Mouse (Mus musculus) hindbrain, embryonic 13.5 days (tissue): ENCODE results near the gene 2200002D01Rik. TPM values are rescaled to one million over a fixed set of nuclear protein-coding genes. Genes with fewer than 3 reads are reported as not detected.
A peak's percentile ranks its signal among the peaks of the same experiment; 100 is the strongest.

Experiments used
- ATAC-seq: fragments of 200-750 bp; cut with Nextera tagmentation; 2 replicates; pipeline ENCODE4 v1.8.0; 2017; ENCODE audit warnings: moderate TSS enrichment; ENCODE audit not compliant: low FRiP score
- H3K27ac ChIP-seq: fragments of 300-500 bp; sonication (generic); 2 replicates; pipeline ENCODE4 v1.5.1; 2015; ENCODE audit warnings: inconsistent platforms, mild to moderate bottlenecking, moderate library complexity
- H3K27me3 ChIP-seq: fragments of 300-500 bp; sonication (generic); 2 replicates; pipeline ENCODE4 v1.6.1; 2015; ENCODE audit warnings: mild to moderate bottlenecking, inconsistent platforms
- H3K36me3 ChIP-seq: fragments of 300-500 bp; sonication (generic); 2 replicates; pipeline ENCODE4 v1.6.1; 2015; ENCODE audit warnings: mild to moderate bottlenecking, inconsistent platforms
- H3K4me1 ChIP-seq: fragments of 300-500 bp; sonication (generic); replicated peaks from 2 replicates; pipeline ENCODE4 v1.6.1; 2015; ENCODE audit warnings: inconsistent platforms
- H3K4me2 ChIP-seq: fragments of 300-500 bp; sonication (generic); 2 replicates; pipeline ENCODE4 v1.6.1; 2015; ENCODE audit warnings: inconsistent platforms, mild to moderate bottlenecking, moderate library complexity
- H3K4me3 ChIP-seq: fragments of 300-500 bp; sonication (generic); 2 replicates; pipeline ENCODE4 v1.5.1; 2015; ENCODE audit warnings: mild to moderate bottlenecking, inconsistent platforms
- H3K9ac ChIP-seq: fragments of 300-500 bp; sonication (generic); 2 replicates; pipeline ENCODE4 v1.6.1; 2015; ENCODE audit warnings: mild to moderate bottlenecking, inconsistent platforms
- H3K9me3 ChIP-seq: fragments of 300-500 bp; sonication (generic); 2 replicates; pipeline ENCODE4 v1.6.1; 2016; ENCODE audit warnings: inconsistent platforms
- WGBS: fragments of 180-500 bp; shearing (Covaris S2); methylation state at CpG from one replicate; pipeline ENCODE4 v1.1.7; 2015; 5-methylcytosine and 5-hydroxymethylcytosine counted together
- polyA plus RNA-seq: library from polyadenylated mRNA; unstranded; fragments of >200 nt; fragmentation: Nextera tagmentation; extraction: Ambion mirVana; gene quantifications from 2 replicates; pipeline ENCODE4 v1.2.1, GENCODE M21; 2015

2200002D01Rik gene
- polyA plus RNA-seq, 1 experiment from 2014 or later, result 1.7 TPM

- H3K36me3 ChIP-seq, result no peaks in the 10 kb centered on the region
- WGBS, result 85% methylated on average over 8 of the region's 8 CpGs
- no peak for ATAC-seq
- no peaks in the 10 kb centered on the region for H3K27me3 ChIP-seq
- no peak overlapping the region for H3K4me2 ChIP-seq
- H3K27ac ChIP-seq, result no peak overlapping the region
- no peaks in the 10 kb centered on the region for H3K9me3 ChIP-seq
- no peak overlapping the region for H3K4me3 ChIP-seq
- no peak overlapping the region for H3K9ac ChIP-seq
- no peaks in the 10 kb centered on the region for H3K4me1 ChIP-seq
Measured at GRCm38 (mm10) chr7:29271687-29272465, 23.6 kb upstream of the 2200002D01Rik start.

- WGBS, result 91% methylated on average over 4 of the region's 4 CpGs
- no peak for ATAC-seq
- no peaks in the 10 kb centered on the region for H3K36me3 ChIP-seq
- H3K4me3 ChIP-seq, result no peak overlapping the region
- no peaks in the 10 kb centered on the region for H3K9me3 ChIP-seq
- H3K27me3 ChIP-seq, result no peaks in the 10 kb centered on the region
- H3K9ac ChIP-seq, result no peak overlapping the region
- H3K4me2 ChIP-seq, result no peak overlapping the region
- H3K27ac ChIP-seq, result no peak overlapping the region
- no peaks in the 10 kb centered on the region for H3K4me1 ChIP-seq
Measured at GRCm38 (mm10) chr7:29270445-29270844, 22.2 kb upstream of the 2200002D01Rik start.

- Histone ChIP-seq H3K27me3 (no peaks in the 10 kb centered on the region), H3K27ac (no peak overlapping the region), H3K9me3 (no peaks in the 10 kb centered on the region), H3K36me3 (no peaks in the 10 kb centered on the region), H3K4me1 (no peaks in the 10 kb centered on the region), H3K4me2 (no peak overlapping the region), H3K4me3 (no peak overlapping the region), H3K9ac (no peak overlapping the region)
- WGBS, result 60% methylated on average over 4 of the region's 4 CpGs
- no peak for ATAC-seq
Measured at GRCm38 (mm10) chr7:29266931-29267330, 18.7 kb upstream of the 2200002D01Rik start.

- Histone ChIP-seq H3K27ac (no peak overlapping the region), H3K27me3 (no peaks in the 10 kb centered on the region), H3K4me3 (no peak overlapping the region), H3K4me2 (no peak overlapping the region), H3K4me1 (no peaks in the 10 kb centered on the region), H3K9me3 (no peaks in the 10 kb centered on the region), H3K36me3 (no peaks in the 10 kb centered on the region), H3K9ac (no peak overlapping the region)
- 80% methylated on average over 7 of the region's 7 CpGs for WGBS
- no peak for ATAC-seq
Measured at GRCm38 (mm10) chr7:29265636-29266035, 17.4 kb upstream of the 2200002D01Rik start.

- no peaks in the 10 kb centered on the region for H3K9me3 ChIP-seq
- no peak for ATAC-seq
- H3K27me3 ChIP-seq, result no peaks in the 10 kb centered on the region
- H3K36me3 ChIP-seq, result no peaks in the 10 kb centered on the region
- 88% methylated on average over 3 of the region's 3 CpGs for WGBS
- H3K9ac ChIP-seq, result no peak overlapping the region
- no peak overlapping the region for H3K4me2 ChIP-seq
- H3K4me1 ChIP-seq, result peaks cover 8% of the 10 kb centered on the region
- no peak overlapping the region for H3K4me3 ChIP-seq
- no peak overlapping the region for H3K27ac ChIP-seq
Measured at GRCm38 (mm10) chr7:29263831-29264230, 15.6 kb upstream of the 2200002D01Rik start.

GRCm38 (mm10) chr7:29262151-29262550, 13.9 kb upstream of the 2200002D01Rik start:
- H3K4me1 ChIP-seq, result peaks cover 8% of the 10 kb centered on the region
- no peak for ATAC-seq
- no peak overlapping the region for H3K27ac ChIP-seq

GRCm38 (mm10) chr7:29259781-29260730, 11.8 kb upstream of the 2200002D01Rik start:
- H3K9me3 ChIP-seq, result no peaks in the 10 kb centered on the region
- H3K4me1 ChIP-seq, result peaks cover 8% of the 10 kb centered on the region
- ATAC-seq, result peak; percentile 28; the same call in 1 of the 2 replicates
- 0 out of 2 replicates have a peak, but pooled peaks cover 3% of the 10 kb centered on the region for H3K36me3 ChIP-seq
- 55% methylated on average over 10 of the region's 10 CpGs for WGBS
- no peak overlapping the region for H3K4me2 ChIP-seq
- H3K27me3 ChIP-seq, result no peaks in the 10 kb centered on the region
- H3K4me3 ChIP-seq, result no peak overlapping the region
- no peak overlapping the region for H3K9ac ChIP-seq
- H3K27ac ChIP-seq, result 0 out of 2 replicates have a peak overlapping the region, but pooled peaks have one; percentile 15

More at GRCm38 (mm10) chr7:29262151-29262550, 13.9 kb upstream of the 2200002D01Rik start:
- Histone ChIP-seq H3K9me3 (no peaks in the 10 kb centered on the region), H3K4me3 (no peak overlapping the region), H3K4me2 (no peak overlapping the region), H3K27me3 (no peaks in the 10 kb centered on the region), H3K36me3 (0 out of 2 replicates have a peak, but pooled peaks cover 3% of the 10 kb centered on the region), H3K9ac (no peak overlapping the region)
- 87% methylated on average over 6 of the region's 6 CpGs for WGBS

GRCm38 (mm10) chr7:29257368-29257767, 9.1 kb upstream of the 2200002D01Rik start:
- H3K4me3 ChIP-seq, result no peak overlapping the region
- H3K27ac ChIP-seq, result no peak overlapping the region
- H3K27me3 ChIP-seq, result no peaks in the 10 kb centered on the region
- 94% methylated on average over 1 of the region's 1 CpGs for WGBS
- no peaks in the 10 kb centered on the region for H3K9me3 ChIP-seq
- H3K4me2 ChIP-seq, result no peak overlapping the region
- H3K9ac ChIP-seq, result no peak overlapping the region
- H3K4me1 ChIP-seq, result peaks cover 8% of the 10 kb centered on the region
- 0 out of 2 replicates have a peak, but pooled peaks cover 3% of the 10 kb centered on the region for H3K36me3 ChIP-seq
- ATAC-seq, result no peak

GRCm38 (mm10) chr7:29255875-29256274, 7.6 kb upstream of the 2200002D01Rik start:
- 83% methylated on average over 4 of the region's 4 CpGs for WGBS
- no peak overlapping the region for H3K4me3 ChIP-seq
- no peaks in the 10 kb centered on the region for H3K9me3 ChIP-seq
- no peak for ATAC-seq
- no peak overlapping the region for H3K9ac ChIP-seq
- no peaks in the 10 kb centered on the region for H3K27me3 ChIP-seq
- H3K4me2 ChIP-seq, result no peak overlapping the region
- 0 out of 2 replicates have a peak, but pooled peaks cover 3% of the 10 kb centered on the region for H3K36me3 ChIP-seq
- H3K4me1 ChIP-seq, result peaks cover 8% of the 10 kb centered on the region
- no peak overlapping the region for H3K27ac ChIP-seq

- no peak for ATAC-seq
- Histone ChIP-seq H3K27ac (no peak overlapping the region), H3K4me3 (no peak overlapping the region), H3K9ac (no peak overlapping the region), H3K36me3 (0 out of 2 replicates have a peak, but pooled peaks cover 3% of the 10 kb centered on the region), H3K9me3 (no peaks in the 10 kb centered on the region), H3K27me3 (peaks cover 10% of the 10 kb centered on the region), H3K4me2 (no peak overlapping the region), H3K4me1 (no peaks in the 10 kb centered on the region)
- 68% methylated on average over 5 of the region's 5 CpGs for WGBS
Measured at GRCm38 (mm10) chr7:29253842-29254241, 5.6 kb upstream of the 2200002D01Rik start.

GRCm38 (mm10) chr7:29251166-29251565, 2.9 kb upstream of the 2200002D01Rik start:
- H3K4me2 ChIP-seq, result no peak overlapping the region
- no peaks in the 10 kb centered on the region for H3K9me3 ChIP-seq
- no peak overlapping the region for H3K4me3 ChIP-seq
- no peak overlapping the region for H3K27ac ChIP-seq
- H3K9ac ChIP-seq, result no peak overlapping the region
- 92% methylated on average over 3 of the region's 3 CpGs for WGBS
- no peak for ATAC-seq
- peaks cover 9% of the 10 kb centered on the region for H3K36me3 ChIP-seq
- H3K4me1 ChIP-seq, result peaks cover 11% of the 10 kb centered on the region
- H3K27me3 ChIP-seq, result peaks cover 32% of the 10 kb centered on the region

GRCm38 (mm10) chr7:29247706-29248105, 560 bp downstream of the 2200002D01Rik start:
- Histone ChIP-seq H3K4me2 (peak overlapping the region; percentile 40), H3K9ac (peak overlapping the region; percentile 30; the same call in 1 of the 2 replicates), H3K36me3 (peaks cover 31% of the 10 kb centered on the region), H3K4me1 (peaks cover 11% of the 10 kb centered on the region), H3K4me3 (peak overlapping the region; percentile 21), H3K9me3 (no peaks in the 10 kb centered on the region), H3K27ac (no peak overlapping the region), H3K27me3 (peaks cover 32% of the 10 kb centered on the region)
- WGBS, result 12% methylated on average over 17 of the region's 19 CpGs
- ATAC-seq, result no peak
